Mouse (Mus musculus): ENCODE results near the gene Slc25a51. TPM values are rescaled to one million over a fixed set of nuclear protein-coding genes. Genes with fewer than 3 reads are reported as not detected.
"Not testable (repeated sequence)": the region's sequence is repeated elsewhere in the genome, so short reads cannot be mapped to it uniquely, and the experiment has no call there.

Slc25a51 gene
- total RNA-seq, 1 experiment from 2014 or later = 36.7 TPM

- ATAC-seq (replicated peaks in 1 of 2; ENCODE audit: insufficient read depth in 1 of 2, low FRiP score in 2 of 2, low TSS enrichment in 1 of 2, low read depth in 1 of 2, poor library complexity in 2 of 2, severe bottlenecking in 2 of 2) = not testable (repeated sequence)
Measured at GRCm38 (mm10) chr4:45380903-45381580, 27.5 kb downstream of the Slc25a51 start.

GRCm38 (mm10) chr4:45376573-45376972, 32.0 kb downstream of the Slc25a51 start:
- ATAC-seq (replicated peaks in 1 of 2; ENCODE audit: insufficient read depth in 1 of 2, low FRiP score in 2 of 2, low TSS enrichment in 1 of 2, low read depth in 1 of 2, poor library complexity in 2 of 2, severe bottlenecking in 2 of 2) = no peak

- no peak for ATAC-seq (replicated peaks in 1 of 2; ENCODE audit: insufficient read depth in 1 of 2, low FRiP score in 2 of 2, low TSS enrichment in 1 of 2, low read depth in 1 of 2, poor library complexity in 2 of 2, severe bottlenecking in 2 of 2)
Measured at GRCm38 (mm10) chr4:45374879-45375278, 33.7 kb downstream of the Slc25a51 start.

- no peak for ATAC-seq (replicated peaks in 1 of 2; ENCODE audit: insufficient read depth in 1 of 2, low FRiP score in 2 of 2, low TSS enrichment in 1 of 2, low read depth in 1 of 2, poor library complexity in 2 of 2, severe bottlenecking in 2 of 2)
Measured at GRCm38 (mm10) chr4:45371261-45371660, 37.3 kb downstream of the Slc25a51 start.

- no peak for ATAC-seq (replicated peaks in 1 of 2; ENCODE audit: insufficient read depth in 1 of 2, low FRiP score in 2 of 2, low TSS enrichment in 1 of 2, low read depth in 1 of 2, poor library complexity in 2 of 2, severe bottlenecking in 2 of 2)
Measured at GRCm38 (mm10) chr4:45356653-45357052, 51.9 kb downstream of the Slc25a51 start.

Other genes starting within 250 kb of the Slc25a51 start
- not detected in 2 replicates for gene Frmpd1, start 223.9 kb downstream of the Slc25a51 start, total RNA-seq (2017)
- gene Trmt10b, start 111.6 kb downstream of the Slc25a51 start, total RNA-seq (2017) = 24.9 and 30.0 TPM in 2 replicates
- gene Dcaf10, start 66.7 kb downstream of the Slc25a51 start, total RNA-seq (2017) = 16.0 and 19.3 TPM in 2 replicates
- gene Exosc3, start 66.0 kb downstream of the Slc25a51 start, total RNA-seq (2017) = 107 and 162 TPM in 2 replicates
- gene Shb, start 123.7 kb upstream of the Slc25a51 start, total RNA-seq (2017) = 4.5 and 7.6 TPM in 2 replicates

All from hematopoietic stem cell, adult 5-6 weeks (primary cell).